Mouse (Mus musculus) R1 (cell line): ENCODE measurements around the gene Fhad1.

Experiments used
- DNase-seq: peaks from one replicate; pipeline ENCODE4 v3.0.0-alpha.2; 2018; ENCODE audit warnings: low read depth, low spot score

Gene Fhad1

GRCm38 (mm10) chr4:142044452-142044851, 29.6 kb upstream of the Fhad1 start:
- DNase-seq, result no peak

- DNase-seq, result no peak
These were observed 24.9 kb upstream of the Fhad1 start for GRCm38 (mm10) chr4:142039662-142040353.

- DNase-seq, result no peak
These were observed 23.0 kb upstream of the Fhad1 start for GRCm38 (mm10) chr4:142037897-142038296.

GRCm38 (mm10) chr4:142028533-142028932, 13.7 kb upstream of the Fhad1 start:
- no peak for DNase-seq

- no peak for DNase-seq
These were observed 12.1 kb upstream of the Fhad1 start for GRCm38 (mm10) chr4:142026965-142027364.

GRCm38 (mm10) chr4:142024536-142024935, 9.7 kb upstream of the Fhad1 start:
- DNase-seq, result no peak

GRCm38 (mm10) chr4:142023166-142023565, 8.3 kb upstream of the Fhad1 start:
- DNase-seq, result peak; percentile 66

- peak; percentile 68 for DNase-seq
These were observed 2.8 kb upstream of the Fhad1 start for GRCm38 (mm10) chr4:142017686-142018085.

- no peak for DNase-seq
These were observed 3.6 kb downstream of the Fhad1 start for GRCm38 (mm10) chr4:142011236-142011635.

GRCm38 (mm10) chr4:142010441-142010840, 4.4 kb downstream of the Fhad1 start:
- no peak for DNase-seq

- no peak for DNase-seq
These were observed 6.7 kb downstream of the Fhad1 start for GRCm38 (mm10) chr4:142008206-142008605.

- no peak for DNase-seq
These were observed 14.3 kb downstream of the Fhad1 start for GRCm38 (mm10) chr4:142000581-142000980.

GRCm38 (mm10) chr4:141999494-142000074, 15.3 kb downstream of the Fhad1 start:
- no peak for DNase-seq

- peak; percentile 82 for DNase-seq
These were observed 16.5 kb downstream of the Fhad1 start for GRCm38 (mm10) chr4:141998282-141998821.

GRCm38 (mm10) chr4:141996880-141997279, 18.0 kb downstream of the Fhad1 start:
- DNase-seq, result no peak

GRCm38 (mm10) chr4:141996086-141996485, 18.8 kb downstream of the Fhad1 start:
- DNase-seq, result no peak

GRCm38 (mm10) chr4:141994062-141994471, 20.8 kb downstream of the Fhad1 start:
- peak; percentile 93 for DNase-seq

- DNase-seq, result peak; percentile 86
These were observed 21.4 kb downstream of the Fhad1 start for GRCm38 (mm10) chr4:141993347-141994061.

- no peak for DNase-seq
These were observed 22.2 kb downstream of the Fhad1 start for GRCm38 (mm10) chr4:141992530-141993204.

GRCm38 (mm10) chr4:141988178-141988577, 26.7 kb downstream of the Fhad1 start:
- no peak for DNase-seq

- peak; percentile 27 for DNase-seq
These were observed 31.2 kb downstream of the Fhad1 start for GRCm38 (mm10) chr4:141983689-141984088.

- peak; percentile 87 for DNase-seq
These were observed 33.4 kb downstream of the Fhad1 start for GRCm38 (mm10) chr4:141981475-141981874.
